Mouse (Mus musculus): ENCODE data around the gene Fbxl15. TPM values are rescaled to one million over a fixed set of nuclear protein-coding genes. Genes with fewer than 3 reads are reported as not detected.
A peak's percentile ranks its signal among the peaks of the same experiment; 100 is the strongest.

Gene Fbxl15
- 23.2 and 28.2 TPM in 2 replicates for polyA plus RNA-seq (2016; fragmentation: Nextera tagmentation; extraction: Ambion mirVana)

DNA sequence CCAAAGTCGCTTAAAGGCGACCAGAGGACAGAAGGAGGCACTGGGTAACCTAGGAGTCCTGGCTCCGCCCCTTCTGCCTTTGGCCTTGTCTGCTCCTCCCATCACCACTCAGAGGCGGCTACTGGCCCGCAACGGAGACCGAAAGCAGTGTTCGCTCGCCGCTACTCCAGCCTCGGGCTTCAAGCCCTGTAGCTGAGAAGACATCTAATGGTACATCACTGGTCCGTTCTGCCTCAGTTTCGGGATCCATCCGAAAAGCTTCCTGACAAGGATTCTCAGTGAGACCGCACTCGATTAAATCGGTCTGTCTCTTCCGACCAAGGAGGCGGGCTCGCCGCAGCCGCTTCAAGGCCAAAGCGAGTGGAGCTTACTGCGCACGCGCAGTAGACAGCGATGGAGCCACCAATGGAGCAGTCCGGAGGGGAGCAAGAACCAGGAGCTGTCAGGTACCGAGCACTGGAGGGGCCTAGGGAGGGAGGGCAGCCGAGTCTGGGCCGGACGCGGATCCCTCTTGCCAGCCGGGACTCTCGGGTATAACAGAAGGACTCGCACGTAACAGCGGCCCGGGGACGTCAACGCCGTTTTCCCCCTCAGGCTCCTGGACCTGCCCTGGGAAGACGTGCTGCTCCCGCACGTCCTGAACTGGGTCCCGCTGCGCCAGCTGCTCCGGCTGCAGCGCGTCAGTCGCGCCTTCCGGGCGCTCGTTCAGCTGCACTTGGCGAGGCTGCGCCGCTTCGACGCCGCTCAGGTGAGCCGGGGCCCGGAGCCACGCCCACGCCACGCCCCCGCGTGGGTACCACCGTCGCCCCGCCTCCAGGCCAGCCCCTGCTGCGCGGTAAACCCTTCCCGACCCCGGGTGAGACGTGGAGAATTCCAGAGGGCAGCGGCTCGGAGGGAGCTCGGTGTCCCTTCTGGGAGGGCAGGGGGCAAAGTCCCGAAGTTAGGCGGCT, at the start of gene Fbxl15:
Gene Fbxl15, plus strand, starts transcription at position 104 of the 950 bp plus-strand sequence.
- WGBS, result under 1% methylated on average over 81 of the region's 81 CpGs

GRCm38 (mm10) chr19:46282081-46282849, 45.7 kb upstream of the Fbxl15 start:
- Histone ChIP-seq H3K36me3 (peaks cover 92% of the 10 kb centered on the region), H3K4me1 (replicated peaks) (no peaks in the 10 kb centered on the region), H3K27ac (no peak overlapping the region), H3K4me3 (no peak overlapping the region), H3K27me3 (ENCODE audit: insufficient read depth, poor library complexity, severe bottlenecking) (no peaks in the 10 kb centered on the region), H3K9me3 (peaks cover 5% of the 10 kb centered on the region; the same call in 1 of the 2 replicates)
- 94% methylated on average over 11 of the region's 11 CpGs for WGBS
- no peak for DNase-seq (ENCODE audit: low spot score)

More for the DNA sequence above, at the start of gene Fbxl15:
- peaks cover 60% of the 10 kb centered on the region for H3K27me3 ChIP-seq (ENCODE audit: insufficient read depth, poor library complexity, severe bottlenecking)
- H3K9me3 ChIP-seq, result no peaks in the 10 kb centered on the region
- H3K4me1 ChIP-seq (replicated peaks), result peaks cover 79% of the 10 kb centered on the region
- DNase-seq (ENCODE audit: low spot score), result peak; percentile 96
- peak within 1 kb of the TSS; percentile 94 for H3K27ac ChIP-seq
- H3K36me3 ChIP-seq, result peaks cover 25% of the 10 kb centered on the region
- H3K4me3 ChIP-seq, result peak within 1 kb of the TSS; percentile 82

DNA sequence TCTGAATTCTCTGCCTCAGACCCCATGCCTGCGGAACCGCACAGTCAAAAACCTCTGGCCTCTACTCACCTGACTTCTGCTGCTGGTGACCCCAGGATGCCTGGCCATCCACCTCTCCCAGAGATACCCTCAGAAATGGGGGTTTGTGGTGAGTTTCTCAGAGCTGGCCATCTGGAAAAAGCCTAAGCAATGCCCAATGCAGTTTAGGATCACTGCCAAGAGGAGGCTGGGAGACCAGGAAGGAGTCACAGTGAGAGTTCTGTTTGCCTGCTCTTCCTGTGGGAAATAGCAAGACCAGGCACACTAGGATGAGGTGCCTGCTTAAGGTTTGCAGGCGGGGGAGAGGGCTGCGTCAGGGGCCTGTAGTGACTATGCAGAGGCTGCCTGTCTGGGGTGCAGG, 43.3 kb upstream of the Fbxl15 start:
- 96% methylated on average over 4 of the region's 4 CpGs for WGBS
- H3K9me3 ChIP-seq, result peaks cover 5% of the 10 kb centered on the region; the same call in 1 of the 2 replicates
- H3K36me3 ChIP-seq, result peaks cover 81% of the 10 kb centered on the region
- no peaks in the 10 kb centered on the region for H3K4me1 ChIP-seq (replicated peaks)
- H3K27me3 ChIP-seq (ENCODE audit: insufficient read depth, poor library complexity, severe bottlenecking), result no peaks in the 10 kb centered on the region
- no peak for DNase-seq (ENCODE audit: low spot score)
- H3K4me3 ChIP-seq, result no peak overlapping the region
- H3K27ac ChIP-seq, result no peak overlapping the region

GRCm38 (mm10) chr19:46285631-46286030, 42.4 kb upstream of the Fbxl15 start:
- WGBS, result 89% methylated on average over 7 of the region's 7 CpGs
- H3K36me3 ChIP-seq, result peaks cover 71% of the 10 kb centered on the region

DNA sequence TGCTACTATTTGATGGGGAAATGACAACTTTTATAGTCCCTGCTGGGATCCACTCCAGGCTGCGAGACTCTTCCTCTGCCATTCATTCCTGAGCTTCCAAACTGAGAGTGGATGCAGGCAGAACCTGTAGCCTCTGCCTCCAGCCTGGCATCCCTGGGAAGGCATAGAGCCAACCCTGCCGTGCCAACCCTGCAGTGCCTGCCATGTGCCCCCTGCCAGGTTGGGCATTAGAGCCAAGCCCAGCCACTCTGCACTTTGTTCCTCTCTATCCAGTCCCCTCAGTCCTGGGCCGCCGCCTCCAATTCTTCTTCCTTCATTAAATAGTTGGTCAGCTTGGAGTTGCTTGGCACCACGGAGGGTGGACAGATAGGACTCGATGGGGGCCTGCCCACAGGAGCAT, 41.9 kb upstream of the Fbxl15 start:
- DNase-seq (ENCODE audit: low spot score), result no peak
- Histone ChIP-seq H3K27ac (no peak overlapping the region), H3K4me1 (replicated peaks) (no peaks in the 10 kb centered on the region), H3K27me3 (ENCODE audit: insufficient read depth, poor library complexity, severe bottlenecking) (no peaks in the 10 kb centered on the region), H3K36me3 (peaks cover 67% of the 10 kb centered on the region), H3K4me3 (no peak overlapping the region), H3K9me3 (peaks cover 5% of the 10 kb centered on the region; the same call in 1 of the 2 replicates)
- 94% methylated on average over 6 of the region's 6 CpGs for WGBS

More at GRCm38 (mm10) chr19:46285631-46286030, 42.4 kb upstream of the Fbxl15 start:
- Histone ChIP-seq H3K27ac (no peak overlapping the region), H3K4me1 (replicated peaks) (no peaks in the 10 kb centered on the region), H3K27me3 (ENCODE audit: insufficient read depth, poor library complexity, severe bottlenecking) (no peaks in the 10 kb centered on the region), H3K9me3 (peaks cover 5% of the 10 kb centered on the region; the same call in 1 of the 2 replicates), H3K4me3 (no peak overlapping the region)
- DNase-seq (ENCODE audit: low spot score), result no peak

- 92% methylated on average over 3 of the region's 3 CpGs for WGBS
- Histone ChIP-seq H3K36me3 (peaks cover 58% of the 10 kb centered on the region), H3K27ac (no peak overlapping the region), H3K9me3 (peaks cover 5% of the 10 kb centered on the region; the same call in 1 of the 2 replicates), H3K4me3 (no peak overlapping the region), H3K27me3 (ENCODE audit: insufficient read depth, poor library complexity, severe bottlenecking) (no peaks in the 10 kb centered on the region), H3K4me1 (replicated peaks) (no peaks in the 10 kb centered on the region)
- no peak for DNase-seq (ENCODE audit: low spot score)
These were observed 41.1 kb upstream of the Fbxl15 start for GRCm38 (mm10) chr19:46286926-46287325.

DNA sequence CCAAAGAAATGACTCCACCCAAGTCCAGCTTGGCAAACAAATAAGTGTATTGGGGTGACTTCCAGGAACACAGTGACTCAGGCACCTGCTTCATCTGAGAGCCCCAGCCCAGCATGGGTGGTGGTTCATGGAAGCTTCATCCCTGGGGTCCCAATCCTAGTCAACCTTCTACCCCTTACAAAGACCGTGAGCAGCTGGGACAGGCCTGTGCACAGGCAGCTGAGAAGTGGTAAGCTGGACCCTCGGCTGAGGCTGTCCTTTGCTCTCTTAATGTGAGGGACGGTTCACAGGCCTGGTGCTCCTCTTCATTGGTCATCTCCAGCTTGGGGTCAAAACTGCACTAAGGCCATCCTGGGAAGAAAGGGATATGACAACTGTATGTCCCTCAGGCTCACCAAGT, 40.4 kb upstream of the Fbxl15 start:
- H3K27ac ChIP-seq, result no peak overlapping the region
- DNase-seq (ENCODE audit: low spot score), result no peak
- H3K4me3 ChIP-seq, result no peak overlapping the region
- H3K4me1 ChIP-seq (replicated peaks), result no peaks in the 10 kb centered on the region
- peaks cover 52% of the 10 kb centered on the region for H3K36me3 ChIP-seq
- H3K9me3 ChIP-seq, result no peaks in the 10 kb centered on the region
- H3K27me3 ChIP-seq (ENCODE audit: insufficient read depth, poor library complexity, severe bottlenecking), result no peaks in the 10 kb centered on the region
- WGBS, result 85% methylated on average over 3 of the region's 3 CpGs

DNA sequence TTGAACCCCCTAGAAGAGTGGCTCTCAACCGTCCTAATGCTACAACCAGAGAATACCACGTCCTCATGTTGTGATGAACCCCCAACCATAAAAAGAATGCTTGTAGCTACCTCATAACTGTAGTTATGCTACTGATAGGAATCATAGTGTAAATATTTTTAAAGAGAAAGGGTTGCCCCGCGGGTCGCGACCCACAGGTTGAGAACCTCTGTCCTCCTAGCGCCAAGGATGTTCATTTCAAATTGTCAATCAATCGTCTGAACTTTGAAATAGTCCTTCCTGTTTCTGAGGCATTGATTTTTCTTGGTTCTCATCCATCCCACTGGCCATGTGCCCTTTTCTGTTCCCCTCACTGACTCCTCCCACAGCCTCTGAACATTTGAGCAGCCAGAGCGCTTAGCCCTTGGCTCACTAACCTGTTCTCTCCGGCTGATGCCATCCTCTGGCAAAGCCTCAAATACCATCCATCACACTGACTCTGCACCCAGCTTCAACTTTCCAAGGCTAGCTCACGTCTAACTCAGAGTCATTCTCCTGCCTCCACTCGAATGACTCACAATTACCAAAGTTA, 37.4 kb upstream of the Fbxl15 start:
- DNase-seq (ENCODE audit: low spot score), result no peak
- Histone ChIP-seq H3K4me3 (no peak overlapping the region), H3K4me1 (replicated peaks) (no peaks in the 10 kb centered on the region), H3K36me3 (peaks cover 22% of the 10 kb centered on the region), H3K9me3 (no peaks in the 10 kb centered on the region), H3K27me3 (ENCODE audit: insufficient read depth, poor library complexity, severe bottlenecking) (no peaks in the 10 kb centered on the region), H3K27ac (no peak overlapping the region)
- 72% methylated on average over 12 of the region's 12 CpGs for WGBS

DNA sequence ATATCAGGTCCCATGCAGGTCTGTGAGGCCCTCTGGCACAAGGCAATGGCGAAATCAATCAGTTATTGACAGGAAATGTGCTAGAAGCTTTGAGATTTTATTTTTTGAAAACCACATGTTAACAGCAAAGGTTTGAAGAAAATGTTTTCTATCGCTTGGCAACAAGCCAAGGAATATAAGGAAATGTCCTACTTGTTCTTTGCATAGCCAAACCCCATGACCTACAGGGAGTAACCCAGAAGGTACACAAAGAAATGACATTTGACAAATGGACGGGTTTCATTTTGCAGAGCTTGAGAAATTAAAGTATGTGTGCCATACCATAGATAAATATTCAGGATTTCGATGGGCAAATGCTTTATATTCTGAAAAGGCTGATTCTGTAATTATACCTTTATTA, 31.0 kb upstream of the Fbxl15 start:
- no peak overlapping the region for H3K4me3 ChIP-seq
- H3K36me3 ChIP-seq, result no peaks in the 10 kb centered on the region
- no peaks in the 10 kb centered on the region for H3K27me3 ChIP-seq (ENCODE audit: insufficient read depth, poor library complexity, severe bottlenecking)
- H3K9me3 ChIP-seq, result no peaks in the 10 kb centered on the region
- DNase-seq (ENCODE audit: low spot score), result no peak
- 68% methylated on average over 4 of the region's 4 CpGs for WGBS
- H3K27ac ChIP-seq, result no peak overlapping the region
- H3K4me1 ChIP-seq (replicated peaks), result no peaks in the 10 kb centered on the region

DNA sequence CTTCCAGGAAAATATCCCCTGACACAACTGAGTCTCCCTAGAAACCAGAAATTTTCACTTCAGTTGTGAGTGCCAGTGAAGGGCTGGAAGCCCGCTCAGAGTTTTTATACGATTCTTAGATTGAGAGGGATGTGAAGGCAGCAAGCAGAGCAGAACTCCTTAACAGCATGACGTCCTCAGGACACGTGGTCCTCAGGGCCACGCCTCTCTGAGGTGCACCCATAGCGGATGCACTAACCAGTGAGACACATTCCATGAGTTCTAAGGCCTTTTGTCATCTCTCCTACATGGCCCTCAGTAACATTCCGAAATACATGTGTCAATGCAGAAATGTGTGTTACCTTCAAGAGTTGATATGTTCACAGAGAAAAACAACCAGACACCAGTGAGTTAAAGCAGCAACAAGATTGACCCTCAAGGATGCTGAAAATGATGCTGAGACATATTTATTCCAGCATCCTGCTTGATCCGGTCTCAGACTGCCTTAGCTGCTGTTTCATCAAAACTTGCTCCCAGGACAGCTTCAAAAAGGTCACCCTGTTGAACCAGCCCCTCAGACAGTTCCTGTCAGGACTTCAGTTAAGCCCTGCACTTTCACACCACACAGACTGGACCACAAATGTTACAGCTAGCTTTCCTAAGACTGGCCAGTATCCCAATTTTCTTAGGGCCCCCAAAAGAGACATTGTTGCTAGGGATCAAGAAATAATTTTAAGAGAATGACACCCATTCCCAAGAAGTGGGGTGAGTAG, 27.5 kb upstream of the Fbxl15 start:
- H3K4me3 ChIP-seq, result no peak overlapping the region
- peaks cover 23% of the 10 kb centered on the region for H3K4me1 ChIP-seq (replicated peaks)
- WGBS, result 42% methylated on average over 8 of the region's 8 CpGs

DNA sequence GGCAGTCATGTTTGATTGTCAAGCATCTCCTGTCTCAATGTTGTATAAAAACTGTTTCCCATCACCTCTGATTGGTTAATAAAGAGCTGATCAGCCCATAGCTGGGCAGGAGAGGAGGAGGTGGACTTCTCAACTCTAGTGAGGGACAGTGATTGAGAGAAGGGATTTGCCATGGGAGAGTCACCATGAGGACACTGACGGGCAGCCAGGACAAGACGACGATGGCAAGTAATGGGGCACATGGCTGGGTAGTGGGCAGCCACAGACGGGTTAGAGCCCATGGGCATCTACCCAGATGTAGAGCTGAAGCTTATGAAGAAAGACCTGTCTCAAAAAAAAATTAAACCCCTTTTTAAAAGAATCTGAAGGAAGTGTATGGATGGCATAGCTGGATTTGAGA, 25.4 kb upstream of the Fbxl15 start:
- no peak for DNase-seq (ENCODE audit: low spot score)
- WGBS, result 84% methylated on average over 4 of the region's 4 CpGs
- Histone ChIP-seq H3K27me3 (ENCODE audit: insufficient read depth, poor library complexity, severe bottlenecking) (peaks cover 21% of the 10 kb centered on the region), H3K4me1 (replicated peaks) (peaks cover 36% of the 10 kb centered on the region), H3K4me3 (no peak overlapping the region), H3K9me3 (no peaks in the 10 kb centered on the region), H3K27ac (no peak overlapping the region), H3K36me3 (no peaks in the 10 kb centered on the region)

More for the DNA sequence above, 27.5 kb upstream of the Fbxl15 start:
- no peaks in the 10 kb centered on the region for H3K36me3 ChIP-seq
- H3K27me3 ChIP-seq (ENCODE audit: insufficient read depth, poor library complexity, severe bottlenecking), result peaks cover 3% of the 10 kb centered on the region; the same call in 1 of the 2 replicates
- H3K27ac ChIP-seq, result no peak overlapping the region
- DNase-seq (ENCODE audit: low spot score), result peak; percentile 1
- no peaks in the 10 kb centered on the region for H3K9me3 ChIP-seq

Data from hindbrain, embryonic 10.5 days (tissue).